Mouse (Mus musculus) testis, adult 2 months (tissue): ENCODE measurements around the gene St6gal2.

Experiments
- CTCF ChIP-seq: fragments of 200-500 bp; IDR thresholded peaks from 2 replicates; pipeline ENCODE4 v1.5.1; 2012; ENCODE audit warnings: low read depth, mild to moderate bottlenecking, inconsistent platforms, low read length, moderate library complexity; ENCODE audit not compliant: control insufficient read depth, insufficient read depth, insufficient replicate concordance
- POLR2A ChIP-seq: fragments of 200-500 bp; IDR thresholded peaks from 2 replicates; pipeline ENCODE4 v1.6.1; 2012; ENCODE audit warnings: low read depth, mild to moderate bottlenecking, inconsistent platforms, low read length, moderate library complexity; ENCODE audit not compliant: control insufficient read depth

DNA sequence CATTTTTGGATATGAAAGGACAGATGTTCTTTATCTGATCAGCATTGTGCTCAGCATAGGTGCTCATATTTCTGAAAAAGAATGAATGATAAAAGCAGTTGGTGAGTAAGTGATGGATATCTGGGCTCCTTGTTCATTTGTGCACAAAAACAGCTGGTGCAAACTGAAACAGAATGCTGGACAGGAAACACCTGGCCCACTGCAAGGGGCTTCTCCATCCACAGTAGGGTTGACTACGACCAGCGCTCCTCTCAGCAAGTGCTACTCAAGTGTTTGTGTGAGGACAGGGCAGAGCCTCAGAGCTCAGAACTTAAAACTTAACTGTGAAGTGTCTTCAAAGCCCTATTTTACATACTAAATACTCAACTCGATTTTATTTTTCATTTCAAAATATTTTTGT is 22.4 kb downstream of the St6gal2 start:
- TF ChIP-seq POLR2A = no peak
- no peak for TF ChIP-seq CTCF
